Mouse (Mus musculus) neural tube, embryonic 14.5 days (tissue): ENCODE results near the gene Alkbh6. TPM values are rescaled to one million over a fixed set of nuclear protein-coding genes. Genes with fewer than 3 reads are reported as not detected.

Experiments used
- ATAC-seq: fragments of 200-750 bp; cut with Nextera tagmentation; 2 replicates; pipeline ENCODE4 v1.8.0; 2017; ENCODE audit warnings: low read depth, mild to moderate bottlenecking, moderate TSS enrichment, moderate library complexity
- H3K27ac ChIP-seq: fragments of 300-500 bp; sonication (generic); 2 replicates; pipeline ENCODE4 v1.5.1; 2014; ENCODE audit warnings: low read depth, mild to moderate bottlenecking, control low read depth, low read length, moderate library complexity, mixed read lengths
- H3K27me3 ChIP-seq: fragments of 300-500 bp; sonication (generic); 2 replicates; pipeline ENCODE4 v1.6.1; 2014; ENCODE audit warnings: low read length; ENCODE audit not compliant: control insufficient read depth, insufficient read depth
- H3K36me3 ChIP-seq: fragments of 300-500 bp; sonication (generic); 2 replicates; pipeline ENCODE4 v1.6.1; 2014; ENCODE audit warnings: low read length, mixed read lengths; ENCODE audit not compliant: control insufficient read depth, insufficient read depth
- H3K4me1 ChIP-seq: fragments of 300-500 bp; sonication (generic); 2 replicates; pipeline ENCODE4 v1.6.1; 2014; ENCODE audit warnings: low read length; ENCODE audit not compliant: control insufficient read depth, insufficient read depth
- H3K4me2 ChIP-seq: fragments of 300-500 bp; sonication (generic); 2 replicates; pipeline ENCODE4 v1.6.1; 2014; ENCODE audit warnings: mild to moderate bottlenecking, low read depth, low read length, control low read depth
- H3K4me3 ChIP-seq: fragments of 300-500 bp; sonication (generic); 2 replicates; pipeline ENCODE4 v1.5.1; 2014; ENCODE audit warnings: low read depth, low read length, control low read depth, mixed read lengths
- H3K9ac ChIP-seq: fragments of 300-500 bp; sonication (generic); replicated peaks from 2 replicates; pipeline ENCODE4 v1.6.1; 2014; ENCODE audit warnings: low read depth, mild to moderate bottlenecking, control low read depth, low read length, mixed read lengths
- H3K9me3 ChIP-seq: fragments of 300-500 bp; sonication (generic); 2 replicates; pipeline ENCODE4 v1.6.1; 2016; ENCODE audit warnings: low read length; ENCODE audit not compliant: control insufficient read depth
- WGBS: fragments of 180-500 bp; shearing (Covaris S2); extraction: QIAGEN DNeasy Blood & Tissue Kit; methylation state at CpG from one replicate; pipeline ENCODE4 v1.1.7; 2014; 5-methylcytosine and 5-hydroxymethylcytosine counted together
- polyA plus RNA-seq: library from polyadenylated mRNA; unstranded; fragments of >200 nt; fragmentation: Nextera tagmentation; extraction: Ambion mirVana; gene quantifications from 2 replicates; pipeline ENCODE4 v1.2.1, GENCODE M21; 2014

Gene Alkbh6
- polyA plus RNA-seq, 1 experiment from 2014 or later = 137 TPM

- 63% methylated on average over 18 of the region's 18 CpGs for WGBS
- Histone ChIP-seq H3K4me1 (0 out of 2 replicates have a peak, but pooled peaks cover 2% of the 10 kb centered on the region), H3K36me3 (no peaks in the 10 kb centered on the region), H3K4me3 (no peak overlapping the region), H3K27me3 (peaks cover 6% of the 10 kb centered on the region; the same call in 1 of the 2 replicates), H3K4me2 (peak overlapping the region; percentile 27; the same call in 1 of the 2 replicates), H3K9me3 (no peaks in the 10 kb centered on the region), H3K9ac (no peak overlapping the region), H3K27ac (no peak overlapping the region)
- ATAC-seq = no peak
These were observed 24.2 kb downstream of the Alkbh6 start for GRCm38 (mm10) chr7:30332622-30333259.

DNA sequence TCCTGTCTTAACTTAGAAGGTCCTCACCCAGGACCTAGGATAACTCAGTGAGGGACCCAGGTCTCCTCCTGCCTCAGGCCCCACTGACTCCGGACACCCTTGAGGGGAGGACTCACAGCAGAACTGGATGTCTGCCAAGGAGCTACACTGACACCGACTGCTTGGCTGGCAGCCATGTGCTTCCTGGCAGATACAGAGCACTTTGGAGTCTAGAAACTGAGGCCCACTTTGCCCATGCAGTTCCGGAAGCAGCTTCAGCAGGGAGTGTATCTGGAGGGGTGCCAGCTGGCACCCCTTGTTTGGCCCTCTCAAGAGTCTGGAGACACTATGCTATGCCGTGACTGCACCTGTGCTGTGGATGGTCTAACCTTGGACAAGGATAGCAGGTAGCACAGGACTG lies 24.9 kb downstream of the Alkbh6 start:
- Histone ChIP-seq H3K27ac (no peak overlapping the region), H3K9me3 (no peaks in the 10 kb centered on the region), H3K36me3 (no peaks in the 10 kb centered on the region), H3K4me1 (0 out of 2 replicates have a peak, but pooled peaks cover 2% of the 10 kb centered on the region), H3K9ac (no peak overlapping the region), H3K4me2 (no peak overlapping the region), H3K27me3 (peaks cover 6% of the 10 kb centered on the region; the same call in 1 of the 2 replicates), H3K4me3 (no peak overlapping the region)
- ATAC-seq = peak; percentile 56; the same call in 1 of the 2 replicates
- 30% methylated on average over 4 of the region's 4 CpGs for WGBS

DNA sequence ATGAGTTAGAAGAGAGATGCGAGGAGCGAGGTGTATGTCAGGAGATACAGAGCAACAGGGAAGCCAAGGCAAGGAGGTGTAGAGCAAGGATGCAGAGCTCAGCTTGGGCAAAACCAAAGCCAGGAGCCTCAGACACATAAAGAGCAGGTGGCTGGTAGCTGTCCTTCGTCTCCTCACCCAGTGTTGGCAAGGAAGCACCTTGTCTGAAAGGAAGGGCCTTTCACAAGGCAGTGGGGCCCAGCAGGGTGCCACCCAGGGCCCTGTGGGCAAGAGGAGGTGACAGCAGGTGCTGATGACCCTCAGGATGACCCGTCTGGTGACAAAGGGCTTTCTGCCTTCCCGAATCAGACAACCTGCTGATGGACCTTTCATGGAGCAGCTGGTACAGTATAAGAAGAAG lies 26.0 kb downstream of the Alkbh6 start:
- Histone ChIP-seq H3K4me3 (no peak overlapping the region), H3K4me2 (no peak overlapping the region), H3K4me1 (0 out of 2 replicates have a peak, but pooled peaks cover 2% of the 10 kb centered on the region), H3K9ac (no peak overlapping the region), H3K27me3 (peaks cover 6% of the 10 kb centered on the region; the same call in 1 of the 2 replicates), H3K36me3 (no peaks in the 10 kb centered on the region), H3K27ac (no peak overlapping the region), H3K9me3 (no peaks in the 10 kb centered on the region)
- no peak for ATAC-seq
- 69% methylated on average over 5 of the region's 5 CpGs for WGBS

DNA sequence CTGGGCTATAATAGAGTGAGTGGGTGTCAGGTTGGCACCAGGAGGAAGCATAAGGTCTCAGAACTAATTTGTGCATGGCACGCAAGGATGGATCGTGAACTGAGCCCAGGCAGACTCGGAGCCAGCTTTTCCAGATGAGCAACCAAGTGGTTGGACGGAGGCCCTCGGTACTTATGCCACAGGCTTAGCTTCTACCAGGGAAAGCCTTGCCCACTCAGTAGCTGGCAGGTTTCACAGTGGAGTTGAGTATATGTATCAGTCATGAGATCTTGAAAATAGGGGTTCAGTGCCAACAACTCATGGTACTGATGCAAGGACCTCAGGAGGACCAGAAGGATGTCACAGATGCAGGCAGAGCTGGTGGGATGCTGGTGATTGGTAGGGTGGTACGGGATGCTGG lies 27.2 kb downstream of the Alkbh6 start:
- Histone ChIP-seq H3K9ac (no peak overlapping the region), H3K4me3 (no peak overlapping the region), H3K36me3 (no peaks in the 10 kb centered on the region), H3K9me3 (no peaks in the 10 kb centered on the region), H3K27me3 (peaks cover 6% of the 10 kb centered on the region; the same call in 1 of the 2 replicates), H3K4me1 (0 out of 2 replicates have a peak, but pooled peaks cover 2% of the 10 kb centered on the region), H3K4me2 (no peak overlapping the region), H3K27ac (no peak overlapping the region)
- WGBS = 71% methylated on average over 6 of the region's 6 CpGs
- no peak for ATAC-seq

DNA sequence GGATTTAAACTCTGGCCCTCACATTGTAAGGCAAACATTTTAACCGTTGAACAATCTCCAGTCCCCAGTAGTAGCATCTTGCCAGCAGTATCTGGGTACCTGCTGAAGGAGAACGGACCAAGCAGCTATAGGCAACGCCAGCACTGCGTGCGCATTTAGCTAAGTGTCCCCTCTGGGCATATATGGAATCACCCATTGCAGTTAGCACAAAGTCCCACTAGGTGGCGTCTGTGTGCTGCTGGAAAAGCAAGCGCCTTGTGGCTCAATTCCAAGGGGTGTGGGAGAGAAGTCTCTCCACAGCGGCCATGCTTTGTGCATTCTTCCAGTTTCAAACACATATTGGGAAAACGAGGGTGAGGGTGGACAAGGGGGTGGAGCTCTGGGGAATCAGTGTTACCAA lies 27.9 kb downstream of the Alkbh6 start:
- H3K9me3 ChIP-seq = no peaks in the 10 kb centered on the region
- WGBS = 2% methylated on average over 9 of the region's 9 CpGs
- no peak overlapping the region for H3K9ac ChIP-seq
- 0 out of 2 replicates have a peak, but pooled peaks have one; percentile 24 for ATAC-seq
- H3K4me2 ChIP-seq = no peak overlapping the region
- peaks cover 6% of the 10 kb centered on the region; the same call in 1 of the 2 replicates for H3K27me3 ChIP-seq
- H3K4me3 ChIP-seq = no peak overlapping the region
- no peak overlapping the region for H3K27ac ChIP-seq
- no peaks in the 10 kb centered on the region for H3K36me3 ChIP-seq
- 0 out of 2 replicates have a peak, but pooled peaks cover 2% of the 10 kb centered on the region for H3K4me1 ChIP-seq

DNA sequence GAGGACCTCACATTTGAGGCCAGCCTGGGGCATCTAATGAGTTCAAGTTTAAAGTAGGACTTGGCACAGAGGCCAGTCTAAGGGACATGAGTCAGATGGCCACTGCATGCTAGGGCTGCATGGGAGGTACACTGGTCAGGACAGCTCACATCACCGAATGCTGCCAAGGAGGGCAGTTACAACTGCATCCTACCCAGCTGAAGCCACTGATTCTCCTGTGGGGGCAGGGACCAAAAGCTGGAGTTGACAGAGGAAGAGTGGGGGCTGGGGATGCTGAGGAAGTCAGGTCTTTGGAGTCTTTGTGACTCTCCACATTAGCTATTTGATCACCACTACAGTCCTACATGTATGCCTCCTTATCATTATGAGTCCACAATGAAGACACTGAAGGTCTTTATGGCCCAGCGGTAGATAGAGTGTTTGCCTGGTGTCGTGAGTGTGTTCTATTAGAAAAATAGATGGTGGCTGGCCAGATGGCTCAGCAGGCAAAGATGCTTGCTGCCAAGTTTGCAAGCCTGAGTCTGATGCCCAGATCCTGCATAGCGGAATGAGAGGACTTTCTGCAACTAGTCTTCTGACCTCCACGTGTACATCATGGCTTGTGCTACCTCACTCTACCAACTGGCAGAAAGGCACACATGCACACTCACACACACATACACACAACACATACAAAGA lies 31.1 kb downstream of the Alkbh6 start:
- Histone ChIP-seq H3K27ac (no peak overlapping the region), H3K9ac (no peak overlapping the region), H3K4me2 (no peak overlapping the region), H3K4me3 (no peak overlapping the region), H3K36me3 (no peaks in the 10 kb centered on the region), H3K9me3 (no peaks in the 10 kb centered on the region), H3K27me3 (peaks cover 6% of the 10 kb centered on the region; the same call in 1 of the 2 replicates), H3K4me1 (0 out of 2 replicates have a peak, but pooled peaks cover 2% of the 10 kb centered on the region)
- WGBS = 66% methylated on average over 5 of the region's 5 CpGs
- no peak for ATAC-seq

- H3K9ac ChIP-seq = no peak overlapping the region
- no peaks in the 10 kb centered on the region for H3K36me3 ChIP-seq
- no peak overlapping the region for H3K4me3 ChIP-seq
- no peaks in the 10 kb centered on the region for H3K4me1 ChIP-seq
- no peak overlapping the region for H3K27ac ChIP-seq
- H3K9me3 ChIP-seq = no peaks in the 10 kb centered on the region
- 27% methylated on average over 21 of the region's 21 CpGs for WGBS
- 0 out of 2 replicates have a peak, but pooled peaks cover 3% of the 10 kb centered on the region for H3K27me3 ChIP-seq
- ATAC-seq = no peak
- H3K4me2 ChIP-seq = no peak overlapping the region
These were observed 38.3 kb downstream of the Alkbh6 start for GRCm38 (mm10) chr7:30346635-30347379.

- H3K27me3 ChIP-seq = 0 out of 2 replicates have a peak, but pooled peaks cover 3% of the 10 kb centered on the region
- WGBS = 1% methylated on average over 30 of the region's 30 CpGs
- no peak overlapping the region for H3K4me3 ChIP-seq
- H3K9ac ChIP-seq = no peak overlapping the region
- H3K4me2 ChIP-seq = 0 out of 2 replicates have a peak overlapping the region, but pooled peaks have one; percentile 11
- H3K36me3 ChIP-seq = no peaks in the 10 kb centered on the region
- no peaks in the 10 kb centered on the region for H3K4me1 ChIP-seq
- H3K27ac ChIP-seq = no peak overlapping the region
- peak; percentile 73; the same call in 1 of the 2 replicates for ATAC-seq
- H3K9me3 ChIP-seq = no peaks in the 10 kb centered on the region
These were observed 39.3 kb downstream of the Alkbh6 start for GRCm38 (mm10) chr7:30347828-30348227.
